Mouse (Mus musculus): Measurements from ENCODE around the gene Prrx2. TPM values are rescaled to one million over a fixed set of nuclear protein-coding genes. Genes with fewer than 3 reads are reported as not detected.
"Not testable (repeated sequence)": the region's sequence is repeated elsewhere in the genome, so short reads cannot be mapped to it uniquely, and the experiment has no call there.

Gene Prrx2
- polyA plus RNA-seq, 1 experiment from 2014 or later = 2.3 TPM

GRCm38 (mm10) chr2:30906641-30907040 is 71.9 kb downstream of the Prrx2 start:
- Histone ChIP-seq H3K36me3 (ENCODE audit: control insufficient read depth, insufficient read depth, low read length) (no peaks in the 10 kb centered on the region), H3K27ac (ENCODE audit: low read depth, low read length) (no peak overlapping the region), H3K9ac (ENCODE audit: low read depth, low read length) (no peak overlapping the region), H3K4me1 (ENCODE audit: control insufficient read depth, insufficient read depth, low read depth, low read length) (peaks cover 9% of the 10 kb centered on the region), H3K9me3 (ENCODE audit: control insufficient read depth, low read length) (no peaks in the 10 kb centered on the region), H3K4me2 (ENCODE audit: low read length) (no peak overlapping the region), H3K27me3 (replicated peaks; ENCODE audit: control insufficient read depth, insufficient read depth, low read length) (no peaks in the 10 kb centered on the region; the same call in none of the 2 replicates), H3K4me3 (ENCODE audit: low read length) (no peak overlapping the region)
- ATAC-seq = no peak
- WGBS = 69% methylated on average over 4 of the region's 4 CpGs

GRCm38 (mm10) chr2:30912291-30912773 is 77.6 kb downstream of the Prrx2 start:
- no peaks in the 10 kb centered on the region for H3K9me3 ChIP-seq (ENCODE audit: control insufficient read depth, low read length)
- 58% methylated on average over 4 of the region's 4 CpGs for WGBS
- H3K27ac ChIP-seq (ENCODE audit: low read depth, low read length) = no peak overlapping the region
- no peak overlapping the region for H3K4me2 ChIP-seq (ENCODE audit: low read length)
- no peak overlapping the region for H3K9ac ChIP-seq (ENCODE audit: low read depth, low read length)
- no peaks in the 10 kb centered on the region for H3K4me1 ChIP-seq (ENCODE audit: control insufficient read depth, insufficient read depth, low read depth, low read length)
- H3K36me3 ChIP-seq (ENCODE audit: control insufficient read depth, insufficient read depth, low read length) = no peaks in the 10 kb centered on the region
- no peaks in the 10 kb centered on the region for H3K27me3 ChIP-seq (replicated peaks; ENCODE audit: control insufficient read depth, insufficient read depth, low read length)
- ATAC-seq = no peak
- H3K4me3 ChIP-seq (ENCODE audit: low read length) = no peak overlapping the region

- no peak overlapping the region for H3K9ac ChIP-seq (ENCODE audit: low read depth, low read length)
- no peak overlapping the region for H3K27ac ChIP-seq (ENCODE audit: low read depth, low read length)
- 90% methylated on average over 8 of the region's 8 CpGs for WGBS
- no peaks in the 10 kb centered on the region for H3K4me1 ChIP-seq (ENCODE audit: control insufficient read depth, insufficient read depth, low read depth, low read length)
- H3K36me3 ChIP-seq (ENCODE audit: control insufficient read depth, insufficient read depth, low read length) = no peaks in the 10 kb centered on the region
- no peaks in the 10 kb centered on the region for H3K27me3 ChIP-seq (replicated peaks; ENCODE audit: control insufficient read depth, insufficient read depth, low read length)
- no peak for ATAC-seq
- H3K9me3 ChIP-seq (ENCODE audit: control insufficient read depth, low read length) = no peaks in the 10 kb centered on the region
- H3K4me3 ChIP-seq (ENCODE audit: low read length) = no peak overlapping the region
- no peak overlapping the region for H3K4me2 ChIP-seq (ENCODE audit: low read length)
Measured at GRCm38 (mm10) chr2:30913022-30913421, 78.2 kb downstream of the Prrx2 start.

- Histone ChIP-seq H3K4me3 (ENCODE audit: low read length) (no peak overlapping the region), H3K27me3 (replicated peaks; ENCODE audit: control insufficient read depth, insufficient read depth, low read length) (no peaks in the 10 kb centered on the region), H3K9me3 (ENCODE audit: control insufficient read depth, low read length) (no peaks in the 10 kb centered on the region), H3K36me3 (ENCODE audit: control insufficient read depth, insufficient read depth, low read length) (no peaks in the 10 kb centered on the region), H3K9ac (ENCODE audit: low read depth, low read length) (no peak overlapping the region), H3K4me2 (ENCODE audit: low read length) (no peak overlapping the region), H3K27ac (ENCODE audit: low read depth, low read length) (no peak overlapping the region), H3K4me1 (ENCODE audit: control insufficient read depth, insufficient read depth, low read depth, low read length) (no peaks in the 10 kb centered on the region)
- 0 out of 2 replicates have a peak, but pooled peaks have one; percentile 34 for ATAC-seq
- 26% methylated on average over 3 of the region's 3 CpGs for WGBS
Measured at GRCm38 (mm10) chr2:30914836-30915235, 80.1 kb downstream of the Prrx2 start.

GRCm38 (mm10) chr2:30915376-30915775 is 80.6 kb downstream of the Prrx2 start:
- no peaks in the 10 kb centered on the region for H3K4me1 ChIP-seq (ENCODE audit: control insufficient read depth, insufficient read depth, low read depth, low read length)
- no peak overlapping the region for H3K4me3 ChIP-seq (ENCODE audit: low read length)
- WGBS = 76% methylated on average over 5 of the region's 5 CpGs
- ATAC-seq = no peak
- H3K27me3 ChIP-seq (replicated peaks; ENCODE audit: control insufficient read depth, insufficient read depth, low read length) = no peaks in the 10 kb centered on the region
- H3K36me3 ChIP-seq (ENCODE audit: control insufficient read depth, insufficient read depth, low read length) = no peaks in the 10 kb centered on the region
- no peak overlapping the region for H3K9ac ChIP-seq (ENCODE audit: low read depth, low read length)
- no peak overlapping the region for H3K4me2 ChIP-seq (ENCODE audit: low read length)
- no peak overlapping the region for H3K27ac ChIP-seq (ENCODE audit: low read depth, low read length)
- H3K9me3 ChIP-seq (ENCODE audit: control insufficient read depth, low read length) = no peaks in the 10 kb centered on the region

- ATAC-seq; H3K9me3 ChIP-seq (ENCODE audit: control insufficient read depth, low read length); H3K4me3 ChIP-seq (ENCODE audit: low read length); H3K4me2 ChIP-seq (ENCODE audit: low read length); H3K36me3 ChIP-seq (ENCODE audit: control insufficient read depth, insufficient read depth, low read length); H3K9ac ChIP-seq (ENCODE audit: low read depth, low read length); H3K27ac ChIP-seq (ENCODE audit: low read depth, low read length); H3K4me1 ChIP-seq (ENCODE audit: control insufficient read depth, insufficient read depth, low read depth, low read length); H3K27me3 ChIP-seq (replicated peaks; ENCODE audit: control insufficient read depth, insufficient read depth, low read length): not testable (repeated sequence)
- WGBS = 69% methylated on average over 6 of the region's 6 CpGs
Measured at GRCm38 (mm10) chr2:30915933-30916332, 81.2 kb downstream of the Prrx2 start.

- Histone ChIP-seq H3K27ac (ENCODE audit: low read depth, low read length) (no peak overlapping the region), H3K4me2 (ENCODE audit: low read length) (no peak overlapping the region), H3K4me3 (ENCODE audit: low read length) (no peak overlapping the region), H3K9me3 (ENCODE audit: control insufficient read depth, low read length) (no peaks in the 10 kb centered on the region), H3K36me3 (ENCODE audit: control insufficient read depth, insufficient read depth, low read length) (no peaks in the 10 kb centered on the region), H3K27me3 (replicated peaks; ENCODE audit: control insufficient read depth, insufficient read depth, low read length) (no peaks in the 10 kb centered on the region), H3K9ac (ENCODE audit: low read depth, low read length) (no peak overlapping the region), H3K4me1 (ENCODE audit: control insufficient read depth, insufficient read depth, low read depth, low read length) (no peaks in the 10 kb centered on the region)
- ATAC-seq = peak; percentile 42; the same call in 1 of the 2 replicates
- 92% methylated on average over 7 of the region's 7 CpGs for WGBS
Measured at GRCm38 (mm10) chr2:30917649-30918048, 82.9 kb downstream of the Prrx2 start.

- Histone ChIP-seq H3K36me3 (ENCODE audit: control insufficient read depth, insufficient read depth, low read length) (no peaks in the 10 kb centered on the region), H3K27me3 (replicated peaks; ENCODE audit: control insufficient read depth, insufficient read depth, low read length) (no peaks in the 10 kb centered on the region), H3K9me3 (ENCODE audit: control insufficient read depth, low read length) (no peaks in the 10 kb centered on the region), H3K9ac (ENCODE audit: low read depth, low read length) (no peak overlapping the region), H3K27ac (ENCODE audit: low read depth, low read length) (no peak overlapping the region), H3K4me2 (ENCODE audit: low read length) (no peak overlapping the region), H3K4me1 (ENCODE audit: control insufficient read depth, insufficient read depth, low read depth, low read length) (no peaks in the 10 kb centered on the region), H3K4me3 (ENCODE audit: low read length) (no peak overlapping the region)
- WGBS = 57% methylated on average over 6 of the region's 6 CpGs
- no peak for ATAC-seq
Measured at GRCm38 (mm10) chr2:30918126-30918525, 83.4 kb downstream of the Prrx2 start.

GRCm38 (mm10) chr2:30918780-30919329 is 84.1 kb downstream of the Prrx2 start:
- no peak for ATAC-seq
- Histone ChIP-seq H3K4me1 (ENCODE audit: control insufficient read depth, insufficient read depth, low read depth, low read length) (no peaks in the 10 kb centered on the region), H3K4me3 (ENCODE audit: low read length) (no peak overlapping the region), H3K27ac (ENCODE audit: low read depth, low read length) (no peak overlapping the region), H3K9ac (ENCODE audit: low read depth, low read length) (no peak overlapping the region), H3K27me3 (replicated peaks; ENCODE audit: control insufficient read depth, insufficient read depth, low read length) (no peaks in the 10 kb centered on the region), H3K4me2 (ENCODE audit: low read length) (no peak overlapping the region), H3K9me3 (ENCODE audit: control insufficient read depth, low read length) (no peaks in the 10 kb centered on the region), H3K36me3 (ENCODE audit: control insufficient read depth, insufficient read depth, low read length) (no peaks in the 10 kb centered on the region)
- WGBS = 61% methylated on average over 8 of the region's 8 CpGs
